Mouse (Mus musculus) intestine, embryonic 15.5 days (tissue): ENCODE results near the gene Vmn1r16. TPM values are rescaled to one million over a fixed set of nuclear protein-coding genes. Genes with fewer than 3 reads are reported as not detected.
A peak's percentile ranks its signal among the peaks of the same experiment; 100 is the strongest.
"Not testable (repeated sequence)": the region's sequence is repeated elsewhere in the genome, so short reads cannot be mapped to it uniquely, and the experiment has no call there.

Experiments
- ATAC-seq: fragments of 200-750 bp; cut with Nextera tagmentation; 2 replicates; pipeline ENCODE4 v1.8.0; 2017; ENCODE audit warnings: moderate TSS enrichment, moderate library complexity
- H3K27ac ChIP-seq: fragments of 300-500 bp; sonication (generic); 2 replicates; pipeline ENCODE4 v1.5.1; 2015; ENCODE audit warnings: mild to moderate bottlenecking, inconsistent platforms
- H3K27me3 ChIP-seq: fragments of 300-500 bp; sonication (generic); replicated peaks from 2 replicates; pipeline ENCODE4 v1.6.1; 2015; ENCODE audit warnings: inconsistent platforms
- H3K36me3 ChIP-seq: fragments of 300-500 bp; sonication (generic); 2 replicates; pipeline ENCODE4 v1.6.1; 2015; ENCODE audit warnings: inconsistent platforms
- H3K4me1 ChIP-seq: fragments of 300-500 bp; sonication (generic); replicated peaks from 2 replicates; pipeline ENCODE4 v1.6.1; 2015; ENCODE audit warnings: inconsistent platforms
- H3K4me2 ChIP-seq: fragments of 300-500 bp; sonication (generic); replicated peaks from 2 replicates; pipeline ENCODE4 v1.6.1; 2015; ENCODE audit warnings: mild to moderate bottlenecking, inconsistent platforms
- H3K4me3 ChIP-seq: fragments of 300-500 bp; sonication (generic); replicated peaks from 2 replicates; pipeline ENCODE4 v1.5.1; 2015; ENCODE audit warnings: inconsistent platforms
- H3K9ac ChIP-seq: fragments of 300-500 bp; sonication (generic); 2 replicates; pipeline ENCODE4 v1.6.1; 2015; ENCODE audit warnings: inconsistent platforms
- H3K9me3 ChIP-seq: fragments of 300-500 bp; sonication (generic); 2 replicates; pipeline ENCODE4 v1.6.1; 2016; ENCODE audit warnings: inconsistent platforms
- WGBS: fragments of 180-500 bp; shearing (Covaris S2); methylation state at CpG from one replicate; pipeline ENCODE4 v1.1.7; 2015; 5-methylcytosine and 5-hydroxymethylcytosine counted together
- polyA plus RNA-seq: library from polyadenylated mRNA; unstranded; fragments of >200 nt; fragmentation: Nextera tagmentation; extraction: Ambion mirVana; gene quantifications from 2 replicates; pipeline ENCODE4 v1.2.1, GENCODE M21; 2015

Gene Vmn1r16
- not detected in 2 replicates for polyA plus RNA-seq

DNA sequence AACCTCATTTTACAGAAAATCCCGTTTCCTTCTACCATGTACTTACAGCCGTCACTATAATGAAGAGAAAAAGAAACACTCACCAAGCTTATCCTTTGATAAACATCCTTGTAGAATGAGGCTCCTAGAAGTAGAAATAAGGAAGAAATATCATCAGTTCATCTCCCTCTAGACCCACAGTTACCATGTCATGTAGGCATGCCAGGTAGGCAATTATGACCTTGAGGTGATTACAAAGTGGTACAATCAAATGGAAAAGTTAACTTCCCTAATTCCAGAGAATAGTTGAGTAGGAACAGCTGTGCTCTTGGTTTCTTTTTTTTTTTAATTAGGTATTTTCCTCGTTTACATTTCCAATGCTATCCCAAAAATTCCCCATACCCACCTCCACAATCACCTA, at the start of gene Vmn1r16:
Gene Vmn1r16, minus strand, starts transcription at position 101 of the 400 bp plus-strand sequence.
- Histone ChIP-seq H3K4me1 (no peaks in the 10 kb centered on the region), H3K4me2 (no peak within 1 kb of the TSS), H3K9ac (no peak within 1 kb of the TSS), H3K27me3 (no peaks in the 10 kb centered on the region), H3K4me3 (no peak within 1 kb of the TSS), H3K9me3 (no peaks in the 10 kb centered on the region), H3K27ac (no peak within 1 kb of the TSS), H3K36me3 (no peaks in the 10 kb centered on the region)
- WGBS: 76% methylated on average over 3 of the region's 3 CpGs
- ATAC-seq: no peak

DNA sequence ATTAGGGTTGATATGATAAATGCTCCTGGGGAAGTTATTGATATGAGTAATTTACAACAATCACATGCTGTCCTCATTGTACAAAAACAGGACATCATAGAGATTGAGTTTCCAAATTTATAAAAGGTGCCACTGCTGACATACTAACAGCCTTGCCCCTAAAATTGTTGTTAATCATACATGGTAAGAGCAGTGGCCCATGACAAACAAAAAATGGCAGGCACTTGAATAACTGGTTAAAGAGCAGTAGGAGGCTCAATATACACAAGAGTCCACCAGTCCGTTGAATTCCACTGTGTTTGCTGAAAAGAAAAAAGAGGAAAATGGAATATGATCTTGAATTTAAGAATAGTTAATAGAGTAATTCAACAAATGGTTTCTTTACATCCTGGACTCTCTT, 38.2 kb upstream of the Vmn1r16 start:
- WGBS: 80% methylated on average over 1 of the region's 1 CpGs
- Histone ChIP-seq H3K4me1 (no peaks in the 10 kb centered on the region), H3K27ac (no peak overlapping the region), H3K9me3 (no peaks in the 10 kb centered on the region), H3K4me3 (no peak overlapping the region), H3K27me3 (no peaks in the 10 kb centered on the region), H3K4me2 (no peak overlapping the region), H3K36me3 (no peaks in the 10 kb centered on the region), H3K9ac (no peak overlapping the region)
- no peak for ATAC-seq

- H3K4me3 ChIP-seq, H3K9ac ChIP-seq, ATAC-seq, H3K36me3 ChIP-seq, H3K9me3 ChIP-seq, H3K4me2 ChIP-seq, H3K27ac ChIP-seq, H3K27me3 ChIP-seq, H3K4me1 ChIP-seq: not testable (repeated sequence)
- 92% methylated on average over 1 of the region's 1 CpGs for WGBS
Observed at GRCm38 (mm10) chr6:57365866-57366265, 36.6 kb upstream of the Vmn1r16 start.

DNA sequence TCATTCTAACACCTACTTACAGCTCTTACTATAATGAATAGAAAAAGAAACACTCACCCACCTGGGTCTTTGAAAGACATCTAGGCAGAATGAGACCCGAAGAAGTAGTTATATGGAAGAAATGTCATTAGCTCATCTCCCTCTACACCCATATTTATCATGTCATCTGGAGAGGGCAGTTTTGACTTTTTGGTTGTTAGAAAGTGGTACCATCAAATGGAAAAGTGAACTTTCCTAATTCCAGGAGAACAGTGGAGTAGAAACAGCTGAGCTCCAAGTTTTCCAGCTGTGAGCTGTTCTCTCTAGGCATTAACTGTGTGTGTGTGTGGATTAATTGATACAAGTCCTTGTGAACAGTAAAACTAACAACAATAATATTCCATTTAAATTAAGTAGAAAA, 34.3 kb upstream of the Vmn1r16 start, which contains the start of gene Vmn1r17:
Gene Vmn1r17, minus strand, starts transcription at position 101 of the 400 bp plus-strand sequence.
- Histone ChIP-seq H3K36me3 (no peaks in the 10 kb centered on the region), H3K4me2 (no peak within 1 kb of the TSS), H3K27me3 (no peaks in the 10 kb centered on the region), H3K9me3 (no peaks in the 10 kb centered on the region), H3K27ac (no peak within 1 kb of the TSS), H3K4me3 (no peak within 1 kb of the TSS), H3K4me1 (no peaks in the 10 kb centered on the region), H3K9ac (no peak within 1 kb of the TSS)
- WGBS: 87% methylated on average over 1 of the region's 1 CpGs
- no peak for ATAC-seq

GRCm38 (mm10) chr6:57356864-57357263, 27.6 kb upstream of the Vmn1r16 start:
- no peaks in the 10 kb centered on the region for H3K36me3 ChIP-seq
- 83% methylated on average over 2 of the region's 2 CpGs for WGBS

GRCm38 (mm10) chr6:57326176-57326575, 3.1 kb downstream of the Vmn1r16 start:
- peak; percentile 82 for ATAC-seq
- H3K9ac ChIP-seq: no peak overlapping the region

More at GRCm38 (mm10) chr6:57356864-57357263, 27.6 kb upstream of the Vmn1r16 start:
- no peaks in the 10 kb centered on the region for H3K27me3 ChIP-seq
- no peaks in the 10 kb centered on the region for H3K4me1 ChIP-seq
- ATAC-seq: no peak
- H3K27ac ChIP-seq: no peak overlapping the region
- H3K4me3 ChIP-seq: no peak overlapping the region
- H3K9me3 ChIP-seq: no peaks in the 10 kb centered on the region
- no peak overlapping the region for H3K9ac ChIP-seq
- H3K4me2 ChIP-seq: no peak overlapping the region

DNA sequence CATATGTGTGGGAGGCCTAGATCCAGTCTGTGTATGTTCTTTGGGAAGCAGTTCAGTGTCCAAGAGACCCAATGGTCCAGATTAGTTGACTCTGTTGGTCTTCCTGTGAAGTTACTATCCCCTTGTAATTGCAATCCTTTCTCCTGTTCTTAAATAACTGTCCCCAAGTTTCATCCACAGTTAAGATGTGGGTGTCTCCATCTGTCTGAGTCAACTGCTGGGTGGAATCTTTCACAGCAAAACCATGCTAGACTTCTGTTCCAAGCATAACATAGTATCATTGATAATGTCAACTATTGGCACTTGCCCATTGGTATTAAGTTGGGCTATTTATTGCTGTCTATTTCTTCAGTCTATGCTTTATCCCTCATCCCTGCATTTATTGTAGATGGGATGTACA, 50.3 kb downstream of the Vmn1r16 start:
- H3K36me3 ChIP-seq: no peaks in the 10 kb centered on the region
- H3K4me2 ChIP-seq: no peak overlapping the region
- H3K4me1 ChIP-seq: no peaks in the 10 kb centered on the region
- H3K4me3 ChIP-seq: no peak overlapping the region
- no peaks in the 10 kb centered on the region for H3K9me3 ChIP-seq
- H3K27me3 ChIP-seq: no peaks in the 10 kb centered on the region
- no peak overlapping the region for H3K9ac ChIP-seq
- no peak overlapping the region for H3K27ac ChIP-seq
- no peak for ATAC-seq

More at GRCm38 (mm10) chr6:57326176-57326575, 3.1 kb downstream of the Vmn1r16 start:
- Histone ChIP-seq H3K36me3 (no peaks in the 10 kb centered on the region), H3K9me3 (no peaks in the 10 kb centered on the region), H3K4me3 (no peak overlapping the region), H3K4me1 (no peaks in the 10 kb centered on the region), H3K4me2 (no peak overlapping the region), H3K27ac (no peak overlapping the region), H3K27me3 (no peaks in the 10 kb centered on the region)

DNA sequence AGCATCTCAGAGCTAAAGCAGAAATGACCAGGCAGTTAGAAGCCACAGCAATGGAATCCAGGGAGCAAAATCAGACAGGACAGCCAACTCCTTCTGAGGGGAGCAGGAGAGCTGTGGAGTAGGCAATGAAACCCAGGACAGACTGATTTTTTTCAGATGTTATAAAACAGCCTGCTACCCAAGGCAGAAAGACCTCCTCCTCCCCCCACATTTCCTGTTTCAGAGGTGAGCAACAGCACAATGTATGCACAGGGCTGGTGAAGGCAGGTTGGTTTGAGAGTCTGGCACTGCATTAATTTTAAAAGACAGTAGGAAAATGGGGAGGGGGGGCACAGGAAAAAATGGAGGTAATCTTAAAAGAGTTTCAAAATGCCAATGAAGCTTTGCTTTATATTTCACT, 56.8 kb downstream of the Vmn1r16 start:
- Histone ChIP-seq H3K4me2 (no peak overlapping the region), H3K9me3 (no peaks in the 10 kb centered on the region), H3K4me3 (no peak overlapping the region), H3K27me3 (no peaks in the 10 kb centered on the region), H3K36me3 (no peaks in the 10 kb centered on the region), H3K9ac (no peak overlapping the region), H3K4me1 (no peaks in the 10 kb centered on the region), H3K27ac (no peak overlapping the region)
- no peak for ATAC-seq

GRCm38 (mm10) chr6:57271881-57272280, 57.4 kb downstream of the Vmn1r16 start:
- no peak for ATAC-seq
- Histone ChIP-seq H3K4me2 (no peak overlapping the region), H3K27me3 (no peaks in the 10 kb centered on the region), H3K4me1 (no peaks in the 10 kb centered on the region), H3K36me3 (no peaks in the 10 kb centered on the region), H3K9ac (no peak overlapping the region), H3K4me3 (no peak overlapping the region), H3K9me3 (no peaks in the 10 kb centered on the region), H3K27ac (no peak overlapping the region)
- WGBS: 70% methylated on average over 3 of the region's 3 CpGs

Other genes with a start within 250 kb of the Vmn1r16 start
- not detected in 2 replicates for gene Vmn1r10, start 220.0 kb downstream of the Vmn1r16 start, polyA plus RNA-seq
- gene Vmn1r11, start 196.0 kb downstream of the Vmn1r16 start, polyA plus RNA-seq: not detected in 2 replicates
- gene Vmn1r12, start 172.6 kb downstream of the Vmn1r16 start, polyA plus RNA-seq: not detected in 2 replicates
- gene Vmn1r13, start 126.2 kb downstream of the Vmn1r16 start, polyA plus RNA-seq: not detected in 2 replicates
- not detected in 2 replicates for gene Vmn1r14, start 97.8 kb downstream of the Vmn1r16 start, polyA plus RNA-seq
- not detected in 2 replicates for gene Vmn1r15, start 71.5 kb downstream of the Vmn1r16 start, polyA plus RNA-seq
- not detected in 2 replicates for gene Vmn1r17, start 34.2 kb upstream of the Vmn1r16 start, polyA plus RNA-seq
- not detected in 2 replicates for gene Vmn1r18, start 66.3 kb upstream of the Vmn1r16 start, polyA plus RNA-seq
- gene Vmn1r19, start 74.3 kb upstream of the Vmn1r16 start, polyA plus RNA-seq: not detected in 2 replicates
- gene Vmn1r20, start 99.4 kb upstream of the Vmn1r16 start, polyA plus RNA-seq: not detected in 2 replicates
- 4.1 and 4.4 TPM in 2 replicates for gene Ppm1k, start 206.0 kb upstream of the Vmn1r16 start, polyA plus RNA-seq